Mouse (Mus musculus) C2C12 (cell line): ENCODE data around the gene Bpnt1.

Source experiments
- CEBPB ChIP-seq: IDR thresholded peaks from one replicate; pipeline ENCODE4 v1.6.1; 2011; ENCODE audit warnings: low read depth, mild to moderate bottlenecking, control low read depth, moderate library complexity
- CTCF ChIP-seq: IDR thresholded peaks from one replicate; pipeline ENCODE4 v1.5.1; 2011; ENCODE audit not compliant: control insufficient read depth, insufficient read depth, insufficient read length
- MAX ChIP-seq: IDR thresholded peaks from one replicate; pipeline ENCODE4 v1.6.1; 2011; ENCODE audit warnings: mild to moderate bottlenecking, control low read depth
- MYOD1 ChIP-seq: IDR thresholded peaks from one replicate; pipeline ENCODE4 v1.6.1; 2011; ENCODE audit warnings: low read depth; ENCODE audit not compliant: control insufficient read depth, insufficient read length
- MYOG ChIP-seq: IDR thresholded peaks from one replicate; pipeline ENCODE4 v1.6.1; 2011; ENCODE audit not compliant: control insufficient read depth, insufficient read length; ENCODE audit errors: extremely low read depth
- USF1 ChIP-seq: IDR thresholded peaks from one replicate; pipeline ENCODE4 v1.6.1; 2011; ENCODE audit warnings: low read depth, mild to moderate bottlenecking, control low read depth, moderate library complexity

- no peak for TF ChIP-seq CTCF
- no peak for TF ChIP-seq MYOG
- TF ChIP-seq MAX, result no peak
- no peak for TF ChIP-seq USF1
- TF ChIP-seq CEBPB, result no peak
- TF ChIP-seq MYOD1, result no peak
These were observed 17.4 kb upstream of the Bpnt1 start for GRCm38 (mm10) chr1:185314546-185314945.
